Mouse (Mus musculus) layer of hippocampus, postnatal 36 days (tissue): ENCODE results near the gene Taf3. TPM values are rescaled to one million over a fixed set of nuclear protein-coding genes. Genes with fewer than 3 reads are reported as not detected.

Experiments used
- DNase-seq, 2 experiments: peaks; one replicate each; pipeline ENCODE4 v3.0.0; 2022
- total RNA-seq, 2 experiments: library from RNA; stranded (reverse); gene quantifications; 2 replicates each; pipeline ENCODE4 v1.2.3; 2021

Gene Taf3
- total RNA-seq, 2 experiments from 2014 or later = 15.0 to 15.8 TPM

DNA sequence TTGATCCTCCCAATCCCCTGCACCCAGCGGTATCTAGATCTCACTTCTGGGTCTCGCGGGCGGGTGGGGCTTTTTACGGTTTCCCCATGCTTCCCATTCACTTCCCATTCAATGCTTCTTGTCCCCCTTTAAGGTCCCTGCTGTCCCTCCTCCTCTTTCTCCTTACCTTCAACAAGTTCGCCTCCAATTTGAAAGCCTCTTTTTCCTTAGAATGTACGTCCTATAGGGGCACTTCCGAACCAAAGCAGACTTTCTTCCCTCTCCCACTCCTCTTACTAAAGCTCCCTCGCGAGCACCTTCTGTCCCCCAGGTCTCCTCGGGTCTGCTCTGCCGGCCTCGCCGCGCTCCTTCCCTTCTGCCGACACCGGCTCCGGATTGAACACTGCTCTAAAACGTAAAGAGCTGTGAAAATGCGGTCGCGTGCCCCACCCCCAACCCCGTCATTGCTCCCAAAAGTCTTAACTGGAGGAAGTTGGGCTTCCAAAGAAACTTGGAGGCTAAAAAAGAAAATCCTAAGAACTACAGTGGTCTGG, 158.7 kb downstream of the Taf3 start, which contains the start of gene Gata3:
Gene Gata3 (minus strand): TSS at position 384 of the 533 bp plus-strand sequence.
- no peak for DNase-seq

DNA sequence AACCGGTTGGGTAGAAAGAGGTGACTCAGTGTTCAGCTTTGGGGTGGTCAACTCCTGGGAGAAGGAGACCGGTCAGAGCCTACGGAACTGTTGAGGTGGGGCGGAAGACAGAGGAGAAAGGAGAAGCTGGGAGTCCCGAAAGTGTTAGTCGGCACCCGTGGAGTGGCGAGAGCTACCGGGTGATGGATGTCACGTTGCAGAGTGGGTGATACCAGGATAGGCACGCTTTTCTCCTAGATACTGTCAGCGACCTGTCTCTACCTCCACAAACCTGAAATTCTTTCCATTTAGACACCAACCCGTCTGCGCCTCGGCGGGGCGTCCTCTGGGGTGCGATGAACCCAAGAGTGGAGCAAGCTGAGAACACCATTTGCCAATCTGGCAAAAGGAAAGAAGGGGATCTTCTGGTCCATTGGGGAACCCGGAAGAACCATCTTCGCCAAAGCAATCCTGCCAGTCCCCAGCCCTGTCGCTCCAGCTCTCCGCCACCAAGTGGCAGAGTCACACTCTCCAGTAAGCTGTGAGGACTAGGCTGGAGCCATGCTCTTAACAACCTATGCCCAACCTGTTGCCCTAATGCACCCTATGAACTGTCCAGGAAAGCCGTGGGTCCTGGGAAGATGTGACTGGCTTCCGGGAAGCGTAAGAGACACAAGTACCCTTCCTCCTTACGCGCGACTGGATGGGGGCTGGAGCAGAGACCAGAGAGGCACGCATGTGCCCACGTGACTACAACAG, 159.3 kb downstream of the Taf3 start, which contains the start of gene 9230102O04Rik:
Gene 9230102O04Rik (minus strand): TSS at position 628 of the 738 bp plus-strand sequence.
- no peak for DNase-seq

DNA sequence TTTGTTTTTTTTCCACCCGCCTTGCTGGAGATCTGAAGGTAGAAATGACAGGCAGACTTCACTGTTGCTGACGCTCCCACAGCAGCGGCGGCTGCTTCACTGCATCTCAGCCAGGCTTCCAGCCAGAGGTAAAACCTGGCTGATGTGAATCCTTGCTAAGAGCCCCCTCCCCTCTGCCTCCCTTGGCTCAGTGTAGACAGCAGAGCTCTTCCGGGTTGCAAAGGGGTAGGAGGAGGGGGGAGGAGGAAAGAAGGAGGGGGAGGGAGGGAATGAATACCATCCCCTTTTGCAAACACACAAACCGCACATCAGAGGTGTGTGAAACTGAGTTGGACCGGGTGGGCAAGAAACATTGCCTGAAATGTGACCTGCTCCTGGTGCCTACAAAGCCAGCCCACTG, 160.8 kb downstream of the Taf3 start:
- no peak for DNase-seq

DNA sequence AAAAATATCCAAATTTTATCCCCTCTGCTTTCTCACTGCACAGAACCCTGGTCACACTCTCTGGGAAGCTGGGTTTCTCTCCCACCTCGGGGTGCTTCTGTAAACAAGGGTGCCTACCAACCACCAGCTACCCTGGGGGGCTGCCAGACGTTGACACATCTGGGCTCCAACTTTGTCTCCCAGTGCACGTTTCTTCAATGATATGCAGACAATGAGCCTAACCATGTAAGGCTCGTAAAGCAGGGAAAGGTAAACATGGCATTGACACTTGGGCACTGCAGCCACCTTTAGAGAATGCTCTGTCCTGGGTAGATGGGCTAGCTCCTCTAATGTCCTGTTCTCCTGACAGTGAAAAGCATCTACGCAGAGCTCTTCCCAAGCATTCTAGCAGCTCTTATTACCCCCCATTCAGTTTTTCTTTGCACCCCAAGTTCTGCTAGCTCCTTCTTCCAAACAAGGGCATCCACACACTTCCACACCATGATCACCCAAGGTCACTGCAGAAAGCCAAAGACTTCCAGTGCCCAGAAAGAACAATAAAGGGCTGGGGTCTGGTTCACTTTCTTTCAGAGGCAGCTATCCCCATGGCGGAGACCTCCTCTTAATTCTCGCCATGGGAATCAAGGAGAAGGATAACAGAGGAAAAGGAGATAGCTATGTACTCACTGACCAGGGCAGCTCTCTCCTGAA, 161.3 kb downstream of the Taf3 start:
- no peak for DNase-seq

DNA sequence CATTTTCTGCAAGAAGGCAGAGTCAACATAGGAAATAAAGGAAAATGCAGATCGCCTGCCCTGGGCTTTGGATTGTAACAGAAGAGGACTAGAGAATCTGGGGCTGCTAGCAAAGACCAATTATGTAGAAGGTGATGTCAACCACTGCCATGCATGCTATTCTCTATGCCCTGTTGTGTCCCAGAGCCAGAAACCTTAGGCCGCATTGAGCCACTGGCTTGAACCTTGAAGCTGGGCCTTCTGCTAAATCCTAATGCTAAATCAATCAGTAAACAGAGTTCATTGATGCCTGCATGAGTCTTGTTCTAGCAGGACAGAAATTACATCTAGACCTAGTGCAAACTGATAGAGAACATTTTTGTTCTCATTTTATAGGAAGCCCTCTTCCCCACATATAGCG, 162.4 kb downstream of the Taf3 start:
- DNase-seq = no peak

DNA sequence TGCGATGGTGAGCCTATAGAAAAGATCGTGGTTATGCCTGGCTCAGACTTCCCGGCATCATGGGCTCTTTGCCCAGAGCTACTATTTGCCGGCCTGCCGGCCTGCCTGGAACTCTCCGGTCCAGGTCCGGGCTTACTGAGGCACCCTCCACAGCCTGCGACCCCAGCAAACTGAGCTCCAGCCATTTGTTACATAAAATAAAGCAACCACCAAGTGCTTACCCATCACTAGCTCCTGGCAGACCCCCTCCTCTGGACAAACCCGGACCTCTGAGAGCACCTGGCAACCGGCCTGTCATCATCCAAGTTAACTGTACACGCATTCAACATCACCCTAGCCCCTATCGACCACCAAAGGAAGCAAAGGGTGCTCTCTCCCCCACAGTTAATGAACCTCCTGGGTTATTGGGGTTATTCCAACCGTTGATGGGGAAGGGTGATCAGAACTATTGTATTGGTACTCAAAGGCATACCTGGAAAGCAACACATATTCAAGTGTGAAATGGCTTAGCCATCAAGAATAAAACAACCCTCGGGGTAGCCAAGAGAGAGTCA, 163.1 kb downstream of the Taf3 start:
- DNase-seq = no peak

DNA sequence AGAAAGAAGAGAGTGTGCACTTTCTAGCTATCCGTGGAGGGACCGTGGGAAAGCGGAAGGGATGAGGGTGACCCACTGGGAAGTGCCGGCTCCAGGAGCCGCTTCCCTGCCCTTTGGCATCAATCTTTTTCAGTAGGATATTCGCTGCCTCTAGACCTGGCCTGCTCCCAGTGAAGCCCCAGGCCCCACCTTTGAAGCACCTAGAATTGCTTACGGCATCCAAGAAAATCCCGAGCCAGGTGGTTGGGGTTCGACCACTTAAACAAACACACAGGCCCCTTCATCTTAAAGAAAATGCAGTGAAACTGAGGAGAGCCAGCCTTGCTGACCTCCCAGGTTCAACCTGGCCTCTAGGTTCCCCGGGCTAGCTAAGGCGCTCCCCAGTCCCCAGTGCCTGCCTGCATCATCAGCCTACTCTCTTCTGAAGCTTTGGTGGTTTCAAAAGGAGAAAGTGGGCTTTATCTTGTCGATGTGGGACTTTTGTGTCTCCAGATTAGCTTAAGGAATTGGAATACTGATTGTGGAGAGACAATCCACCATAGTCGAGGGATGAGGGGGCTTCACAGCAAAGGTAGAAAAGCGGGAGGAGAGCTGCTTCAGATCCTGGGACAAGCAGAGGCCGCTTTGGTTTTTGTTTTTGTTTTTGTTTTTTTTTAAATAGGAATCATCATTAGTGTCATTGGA, 163.7 kb downstream of the Taf3 start:
- DNase-seq = no peak

DNA sequence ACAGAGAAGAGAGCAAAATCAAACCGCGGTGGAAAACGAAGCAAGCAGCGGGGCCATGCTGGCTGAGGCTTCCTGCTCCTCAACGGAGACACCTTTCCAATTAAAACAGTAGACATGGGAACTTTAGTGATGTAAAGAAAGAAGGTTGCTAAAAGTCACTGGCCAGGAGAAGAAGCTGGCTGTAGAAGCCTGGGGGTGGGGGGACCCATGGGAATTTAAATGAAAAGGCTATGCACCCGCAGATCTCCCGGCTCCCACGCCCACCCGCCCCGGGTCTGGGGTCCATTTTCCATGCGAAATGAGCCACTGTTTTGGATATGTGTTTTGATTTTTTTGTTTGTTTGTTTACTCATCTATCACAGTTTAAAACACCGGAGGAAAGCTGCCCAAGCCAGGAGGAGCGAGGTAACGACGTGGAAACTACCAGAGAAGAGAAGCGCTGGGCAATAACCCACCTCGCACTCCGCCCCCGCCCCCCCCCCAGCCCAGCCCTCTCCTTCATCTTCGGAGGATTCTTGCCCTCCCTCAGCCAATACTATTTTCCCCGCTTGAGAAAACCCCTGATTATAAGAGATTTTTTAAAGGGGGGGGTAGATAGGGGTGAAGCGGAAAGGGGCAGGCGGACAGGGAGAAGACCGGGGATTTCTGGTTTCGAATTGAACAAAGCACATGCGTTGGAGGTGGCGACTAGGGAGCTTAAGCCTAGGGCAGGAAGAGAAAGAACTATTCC, 164.4 kb downstream of the Taf3 start:
- no peak for DNase-seq

DNA sequence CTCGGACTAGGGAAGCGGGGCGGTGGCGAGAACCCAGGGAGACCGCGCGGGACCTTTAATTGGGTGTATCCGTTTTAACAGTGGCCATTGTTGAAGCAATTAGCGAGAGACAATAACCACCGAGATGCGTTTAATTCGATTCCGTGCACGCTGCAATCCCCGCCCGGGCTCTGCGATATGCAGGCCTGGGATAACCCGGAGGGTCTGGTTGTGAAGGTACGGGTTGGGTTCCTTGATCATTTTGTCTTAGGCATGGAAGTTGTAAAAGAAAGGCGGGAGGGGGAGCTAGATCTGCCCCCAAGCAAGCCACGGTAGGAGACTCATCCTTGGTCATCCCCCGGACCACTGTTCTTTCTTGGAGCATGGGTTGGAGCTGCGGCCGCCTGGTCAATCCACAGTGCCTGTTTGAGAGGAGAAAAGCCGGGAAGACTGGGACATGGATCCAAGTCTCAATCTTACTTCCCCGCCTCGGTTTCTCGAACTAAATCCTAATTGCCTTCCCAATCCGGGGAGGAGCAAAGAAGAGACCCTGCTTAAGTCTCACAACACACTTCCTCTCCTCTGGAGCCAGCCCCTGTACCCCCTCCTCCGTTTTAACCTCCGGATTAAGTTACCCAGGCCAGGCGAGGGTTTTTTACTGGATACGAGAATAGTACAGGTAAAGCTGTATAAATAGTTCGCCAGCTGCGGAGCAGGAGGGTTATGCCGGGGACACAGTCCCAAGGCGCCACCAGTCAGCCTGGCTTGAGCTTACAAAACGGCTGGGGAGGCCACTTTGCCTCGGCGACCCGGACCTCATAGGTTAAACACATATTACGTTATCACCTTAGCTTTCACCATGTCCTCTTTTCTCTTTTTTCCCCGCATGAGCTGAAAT, 165.2 kb downstream of the Taf3 start:
- no peak for DNase-seq

DNA sequence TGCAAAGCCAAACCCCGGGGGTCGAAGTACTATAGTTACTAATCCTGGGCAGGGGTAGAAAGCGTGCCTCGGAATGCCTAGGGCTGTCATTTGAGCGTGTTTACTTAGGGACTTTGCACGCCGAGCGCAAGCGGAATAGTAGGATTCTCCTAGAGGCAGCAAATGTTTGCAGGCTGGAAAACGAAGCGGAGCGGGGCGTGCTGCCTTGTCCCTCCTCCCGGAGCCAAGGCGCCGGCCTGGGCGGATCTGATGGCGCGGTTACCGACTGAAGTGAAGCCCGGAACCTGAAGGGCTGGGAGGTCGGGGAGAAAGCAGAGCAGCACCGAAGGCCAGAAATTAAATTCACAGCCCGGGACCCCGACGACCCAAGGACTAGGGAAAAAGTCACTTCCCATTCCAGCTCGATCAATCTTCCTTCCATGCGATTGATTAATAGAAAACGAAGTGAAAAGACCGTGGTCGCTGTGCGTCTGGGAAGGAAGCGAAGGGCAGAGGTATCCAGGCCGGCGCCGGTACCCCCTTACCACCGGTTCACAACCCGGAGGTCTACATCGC, 165.9 kb downstream of the Taf3 start:
- no peak for DNase-seq

DNA sequence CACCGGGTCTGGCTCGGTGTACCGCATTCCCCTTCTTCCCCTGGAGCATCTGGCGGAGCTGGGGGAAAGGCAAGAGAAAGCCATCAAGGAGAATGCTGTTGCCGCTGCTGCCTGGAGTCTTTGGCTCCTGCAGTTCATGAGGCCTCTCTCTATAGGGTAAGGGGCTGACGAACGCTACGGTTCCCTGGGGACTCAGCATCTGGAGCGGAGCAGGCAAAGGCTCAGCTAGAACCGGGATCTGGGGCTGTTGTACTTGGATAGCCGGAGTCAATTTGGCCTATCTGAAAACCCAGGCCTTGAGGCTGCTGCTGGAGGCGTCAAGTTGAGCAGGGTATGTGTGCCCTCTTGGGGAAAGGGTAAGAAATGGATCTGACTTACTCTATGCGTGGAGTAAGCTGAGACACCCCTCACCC, 166.8 kb downstream of the Taf3 start:
- no peak for DNase-seq

DNA sequence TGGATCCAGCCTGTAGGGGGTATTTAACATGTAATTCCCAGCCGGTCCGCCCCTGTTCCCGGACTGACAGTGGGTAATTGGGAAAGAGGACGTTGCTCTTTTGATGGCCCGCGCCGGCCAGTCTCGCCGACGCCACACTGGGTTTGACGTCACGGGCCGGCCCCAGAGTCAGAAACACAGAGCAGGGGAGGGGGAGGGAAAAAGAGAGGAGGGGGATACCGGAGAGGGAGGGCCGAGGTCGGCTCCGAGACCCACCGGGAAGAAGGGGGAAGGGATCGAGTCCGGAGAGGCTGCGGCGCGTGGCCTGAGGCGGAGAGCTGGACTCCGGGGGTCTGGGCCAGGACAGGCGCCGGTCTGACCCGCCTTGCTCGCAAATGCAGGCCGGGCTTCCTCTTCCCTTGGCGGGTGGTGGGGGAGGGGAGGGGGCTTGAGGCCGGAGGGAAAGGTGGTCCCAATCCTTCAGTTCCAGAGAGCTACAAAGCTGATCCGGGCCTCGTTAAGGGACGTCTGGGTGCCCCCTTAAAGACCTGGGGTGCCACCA, 167.3 kb downstream of the Taf3 start, which contains the start of gene 4930412O13Rik:
Gene 4930412O13Rik (plus strand): TSS at position 202 of the 541 bp plus-strand sequence.
- DNase-seq = no peak

DNA sequence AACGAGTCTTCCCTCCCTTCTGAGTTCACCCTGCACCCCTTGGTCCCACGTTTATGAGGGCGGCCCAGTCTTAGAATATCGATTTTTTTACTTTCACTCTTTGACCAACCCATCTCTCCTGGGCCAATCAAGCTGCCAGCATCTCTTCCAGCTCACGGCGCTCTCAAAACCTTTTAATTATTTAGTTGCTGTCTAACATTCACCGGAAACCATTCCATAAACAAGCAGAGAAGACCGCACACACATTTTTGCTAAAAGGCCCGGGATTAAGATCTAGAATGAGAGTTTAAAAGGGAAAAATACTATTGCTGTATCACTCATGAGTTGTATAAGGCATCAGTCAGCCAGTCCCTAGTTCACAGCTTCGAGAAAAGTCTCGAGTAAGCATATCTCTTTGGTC, 168.1 kb downstream of the Taf3 start:
- DNase-seq = no peak

DNA sequence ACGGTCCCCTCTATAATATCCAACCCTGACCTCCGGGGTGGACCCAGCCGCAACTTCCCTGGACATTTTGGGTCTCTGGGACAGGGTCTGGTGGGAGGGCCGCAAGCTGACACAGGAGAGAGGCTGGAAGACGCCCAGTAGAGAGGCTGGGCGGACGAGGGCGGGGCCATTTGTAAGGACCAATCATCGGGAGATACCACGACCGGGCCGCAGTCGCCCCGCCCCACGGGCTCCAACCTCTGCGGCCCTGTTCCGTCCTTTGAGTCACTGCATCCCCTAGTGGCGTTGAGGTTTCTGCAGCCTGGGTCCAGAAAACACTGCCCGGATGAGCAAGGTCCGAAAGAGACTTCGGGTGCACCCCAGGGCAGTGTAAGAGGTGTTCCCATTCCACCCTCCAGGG, 168.9 kb downstream of the Taf3 start:
- peak in 1 of 2 experiments; percentile 37 for DNase-seq

DNA sequence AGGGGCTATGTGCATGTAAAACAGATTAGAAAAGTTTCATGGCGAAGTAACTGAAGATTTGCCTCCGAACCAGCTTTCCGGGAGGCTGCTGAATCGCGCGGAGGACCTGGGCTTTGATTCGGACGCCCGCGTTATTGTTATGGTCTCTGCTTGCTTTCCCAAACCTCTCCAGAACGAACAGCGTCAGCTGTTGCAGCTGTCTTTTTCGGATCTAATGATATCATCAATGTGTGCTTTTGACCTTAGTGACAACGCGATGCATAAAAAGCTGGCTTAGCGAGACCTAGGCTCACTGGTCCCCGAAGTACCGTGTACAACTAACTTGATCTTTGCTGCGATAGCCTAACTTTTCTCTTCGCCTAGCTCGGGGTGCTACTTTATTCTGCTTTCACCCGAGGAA, 169.3 kb downstream of the Taf3 start:
- no peak for DNase-seq

DNA sequence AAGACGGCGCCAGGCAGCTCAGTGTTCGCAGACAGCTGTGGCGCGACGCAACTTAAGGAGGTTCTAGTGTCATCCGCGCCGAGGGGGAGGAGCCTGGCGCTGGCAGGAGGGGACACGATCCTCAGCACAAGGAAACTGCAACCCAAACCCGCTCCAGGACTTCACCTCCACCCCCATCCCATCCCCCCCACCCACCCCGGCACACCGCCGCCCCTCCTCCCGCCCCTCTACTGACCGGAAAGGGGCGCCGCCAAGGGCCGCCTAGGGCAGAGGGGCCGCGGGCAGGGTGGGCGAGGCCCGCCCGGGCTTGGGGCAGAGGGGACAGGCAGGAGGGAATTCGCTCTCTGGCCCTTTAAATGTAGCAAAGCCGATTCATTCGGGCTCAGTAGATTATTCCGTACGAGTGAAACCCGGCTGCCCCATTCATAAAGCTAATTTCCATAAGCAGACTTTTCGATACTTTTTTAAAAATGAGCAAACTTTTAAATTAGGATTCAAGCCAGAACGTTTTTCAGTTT, 169.8 kb downstream of the Taf3 start:
- DNase-seq = no peak

DNA sequence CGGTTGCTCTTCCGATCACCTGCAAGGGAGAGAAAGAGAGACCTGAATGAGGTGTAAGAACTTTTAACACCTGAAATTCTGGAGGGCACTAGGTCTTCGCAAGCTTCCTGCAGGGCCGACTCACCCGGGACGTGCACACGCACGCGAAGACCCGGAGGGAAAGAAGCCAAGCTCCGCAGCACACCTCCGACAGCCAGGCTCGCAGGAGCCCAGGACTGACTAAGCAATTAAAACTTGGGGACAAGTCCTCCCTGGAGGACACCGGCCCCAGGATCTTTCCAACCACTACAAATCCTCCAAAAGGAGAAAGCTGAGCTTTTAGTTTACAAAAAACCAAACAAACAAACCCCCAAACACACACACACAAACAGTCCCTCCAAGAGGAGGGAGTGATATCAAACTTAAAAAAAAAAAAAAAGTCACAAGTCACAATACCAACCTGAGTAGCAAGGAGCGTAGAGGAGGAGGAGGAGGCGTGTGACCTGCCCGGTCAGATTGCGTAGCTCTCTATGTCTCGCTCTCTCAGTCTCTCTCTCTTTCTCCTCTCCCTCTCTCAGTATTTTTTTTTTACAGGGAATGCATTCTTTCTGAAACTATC, 170.3 kb downstream of the Taf3 start:
- no peak for DNase-seq

DNA sequence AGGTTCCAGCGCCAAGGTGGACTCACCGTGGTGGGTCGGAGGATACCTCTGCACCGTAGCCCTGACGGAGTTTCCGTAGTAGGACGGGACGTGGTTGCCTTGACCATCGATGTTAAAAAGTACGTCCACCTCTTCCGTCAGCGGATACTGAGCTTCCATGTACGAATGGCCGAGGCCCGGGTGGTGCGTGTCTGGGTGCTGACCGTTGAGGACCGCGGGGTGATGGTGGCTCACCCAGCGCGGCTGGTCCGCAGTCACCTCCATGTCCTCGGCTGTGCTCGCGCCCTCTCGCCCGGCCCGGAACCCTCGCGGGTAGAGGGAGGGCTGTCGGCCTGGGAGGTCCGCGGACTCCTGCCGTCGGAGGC, 171.1 kb downstream of the Taf3 start:
- no peak for DNase-seq

DNA sequence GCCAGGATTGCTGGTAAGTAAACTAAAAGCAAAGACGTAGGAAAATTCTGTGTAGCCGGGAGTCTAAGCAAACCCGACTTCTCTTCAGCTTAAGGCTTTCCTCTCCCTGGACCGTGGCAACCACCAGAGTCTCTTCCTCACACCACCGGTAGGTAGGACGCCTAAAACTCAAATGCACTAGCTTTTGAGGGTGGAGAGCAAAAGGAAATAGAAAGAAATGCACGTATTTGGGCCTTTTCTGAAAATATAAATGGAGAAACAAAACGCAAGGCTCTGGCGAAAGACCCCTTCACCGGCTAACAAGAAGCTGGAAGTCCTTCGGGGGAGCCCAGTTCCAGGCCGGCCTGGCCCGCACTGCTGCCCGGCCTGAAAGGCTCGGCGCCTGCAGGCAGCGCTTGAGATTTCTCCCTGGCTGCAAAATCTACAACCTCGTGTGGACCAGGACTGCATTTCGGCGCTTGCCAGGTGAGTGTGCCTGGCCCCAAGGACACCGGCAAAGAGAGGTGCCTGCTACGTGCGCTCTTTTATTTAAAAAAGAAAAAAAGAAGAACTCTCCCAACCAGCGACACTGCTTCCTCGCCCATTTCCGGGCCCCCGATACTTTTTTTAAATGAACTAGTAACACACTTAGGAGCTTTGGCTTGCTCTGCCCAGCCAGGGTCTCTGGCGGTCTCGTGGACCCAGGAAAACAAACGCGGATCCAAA, 171.6 kb downstream of the Taf3 start:
- DNase-seq = no peak
